Mouse (Mus musculus): ENCODE data around the gene Snx30.

Snx30 gene

GRCm38 (mm10) chr4:59869488-59870057 is 63.9 kb downstream of the Snx30 start:
- no peak for DNase-seq (ENCODE audit: extremely low read depth, low read depth, low spot score)

DNA sequence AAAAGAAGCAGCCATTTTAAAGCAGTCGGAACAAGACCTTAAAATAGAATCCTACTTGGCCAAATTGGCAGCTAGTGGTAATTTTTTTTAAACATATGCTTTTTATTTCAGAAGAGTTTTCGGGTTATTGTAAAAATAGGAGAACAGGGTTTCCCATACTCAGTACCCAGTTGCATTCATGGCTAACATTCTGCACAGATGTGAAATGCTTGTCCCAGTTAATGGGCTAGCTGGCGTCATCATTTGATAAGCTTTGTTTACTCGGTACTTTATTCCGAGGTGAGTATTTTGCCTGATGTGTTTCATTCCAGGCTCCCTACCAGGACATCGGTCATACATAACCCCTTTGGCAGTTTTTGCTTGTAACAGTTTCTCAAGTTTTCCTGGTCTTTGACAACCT is 64.8 kb downstream of the Snx30 start:
- no peak for DNase-seq (ENCODE audit: extremely low read depth, low read depth, low spot score)

GRCm38 (mm10) chr4:59870859-59871591 is 65.4 kb downstream of the Snx30 start:
- no peak for DNase-seq (ENCODE audit: extremely low read depth, low read depth, low spot score)

- DNase-seq (ENCODE audit: extremely low read depth, low read depth, low spot score), result no peak
Observed at GRCm38 (mm10) chr4:59873240-59873639, 67.6 kb downstream of the Snx30 start.

- DNase-seq (ENCODE audit: extremely low read depth, low read depth, low spot score), result no peak
Observed at GRCm38 (mm10) chr4:59873830-59874229, 68.2 kb downstream of the Snx30 start.

DNA sequence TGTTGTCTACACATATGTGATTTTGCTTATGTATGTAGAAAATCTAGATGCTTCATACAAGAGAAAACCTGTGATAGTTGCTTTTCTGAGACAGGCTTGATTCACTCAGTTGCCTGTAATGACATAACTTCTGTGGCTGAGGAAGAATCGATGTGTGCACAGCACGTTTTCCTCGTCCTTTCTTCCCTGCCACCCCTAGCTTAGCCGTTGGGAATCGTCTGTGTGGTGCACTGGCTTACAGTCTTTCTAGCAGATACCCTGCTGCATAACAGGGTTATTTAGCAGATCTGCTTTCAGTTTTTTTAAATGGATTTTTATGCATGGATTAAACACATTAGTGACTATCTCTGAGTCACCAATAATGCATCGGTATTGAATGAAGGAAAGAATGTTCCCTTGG is 70.9 kb downstream of the Snx30 start:
- no peak for DNase-seq (ENCODE audit: extremely low read depth, low read depth, low spot score)

- no peak for DNase-seq (ENCODE audit: extremely low read depth, low read depth, low spot score)
Observed at GRCm38 (mm10) chr4:59877025-59877424, 71.4 kb downstream of the Snx30 start.

DNA sequence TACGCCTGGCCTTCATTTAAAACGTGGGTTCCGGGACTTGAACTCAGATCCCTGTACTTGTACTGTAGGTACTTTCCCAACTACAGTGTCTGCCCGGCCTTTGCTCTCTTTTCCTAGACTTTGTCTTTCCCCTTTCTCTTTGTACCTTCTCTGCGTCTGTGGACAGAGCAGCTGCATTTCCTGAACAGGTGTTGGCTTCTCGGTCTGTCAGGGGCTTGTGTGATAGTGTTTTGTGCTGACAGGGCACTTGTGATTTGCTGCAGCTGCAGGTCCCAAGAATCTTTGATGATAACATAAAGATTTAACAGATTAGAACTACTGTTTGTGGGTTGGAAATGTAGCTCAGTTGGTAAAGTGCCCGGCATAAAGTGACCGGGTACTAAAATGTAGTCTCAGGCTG is 73.0 kb downstream of the Snx30 start:
- DNase-seq (ENCODE audit: extremely low read depth, low read depth, low spot score), result no peak

DNA sequence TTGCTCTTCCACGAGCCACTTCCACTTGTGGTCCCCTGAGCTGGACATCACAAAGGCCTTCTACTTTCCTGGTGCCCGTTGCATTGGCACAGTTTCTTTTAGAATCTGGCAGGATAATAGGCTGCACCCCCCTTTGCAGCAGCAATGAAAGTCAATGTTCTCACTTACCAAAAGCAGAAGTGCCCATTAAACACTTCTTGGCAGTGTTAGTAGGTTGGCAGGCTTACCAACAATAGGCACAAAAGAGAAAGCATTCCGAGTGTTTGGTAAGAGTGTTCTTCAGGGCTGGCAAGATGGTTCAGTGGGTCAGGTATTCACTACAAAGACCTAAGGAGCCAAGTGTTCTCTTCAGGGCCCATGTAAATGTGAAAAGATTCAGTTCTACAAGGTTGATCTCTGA is 73.8 kb downstream of the Snx30 start:
- DNase-seq (ENCODE audit: extremely low read depth, low read depth, low spot score), result no peak

GRCm38 (mm10) chr4:59880725-59881124 is 75.1 kb downstream of the Snx30 start:
- DNase-seq (ENCODE audit: extremely low read depth, low read depth, low spot score), result no peak

- no peak for DNase-seq (ENCODE audit: extremely low read depth, low read depth, low spot score)
Observed at GRCm38 (mm10) chr4:59881210-59881609, 75.6 kb downstream of the Snx30 start.

- DNase-seq (ENCODE audit: extremely low read depth, low read depth, low spot score), result no peak
Observed at GRCm38 (mm10) chr4:59884136-59884696, 78.6 kb downstream of the Snx30 start.

DNA sequence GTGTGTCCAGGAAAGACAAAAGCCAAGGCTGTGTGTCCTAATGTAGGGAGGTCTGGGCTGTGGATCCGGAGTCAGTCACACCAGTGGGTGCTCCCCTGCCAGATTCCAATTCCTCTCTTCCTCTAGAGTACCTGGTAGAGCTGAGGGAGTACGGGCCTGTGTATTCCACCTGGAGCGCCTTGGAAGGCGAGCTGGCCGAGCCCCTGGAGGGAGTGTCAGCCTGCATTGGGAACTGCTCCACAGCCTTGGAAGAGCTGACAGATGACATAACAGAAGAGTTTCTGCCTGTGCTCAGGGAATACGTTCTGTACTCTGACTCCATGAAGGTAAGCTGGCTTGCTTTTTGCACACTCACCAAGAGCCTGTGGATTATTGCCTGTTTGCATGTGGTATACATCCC is 80.6 kb downstream of the Snx30 start:
- no peak for DNase-seq (ENCODE audit: extremely low read depth, low read depth, low spot score)

GRCm38 (mm10) chr4:59887011-59887410 is 81.4 kb downstream of the Snx30 start:
- DNase-seq (ENCODE audit: extremely low read depth, low read depth, low spot score), result no peak

GRCm38 (mm10) chr4:59888014-59888413 is 82.4 kb downstream of the Snx30 start:
- no peak for DNase-seq (ENCODE audit: extremely low read depth, low read depth, low spot score)

DNA sequence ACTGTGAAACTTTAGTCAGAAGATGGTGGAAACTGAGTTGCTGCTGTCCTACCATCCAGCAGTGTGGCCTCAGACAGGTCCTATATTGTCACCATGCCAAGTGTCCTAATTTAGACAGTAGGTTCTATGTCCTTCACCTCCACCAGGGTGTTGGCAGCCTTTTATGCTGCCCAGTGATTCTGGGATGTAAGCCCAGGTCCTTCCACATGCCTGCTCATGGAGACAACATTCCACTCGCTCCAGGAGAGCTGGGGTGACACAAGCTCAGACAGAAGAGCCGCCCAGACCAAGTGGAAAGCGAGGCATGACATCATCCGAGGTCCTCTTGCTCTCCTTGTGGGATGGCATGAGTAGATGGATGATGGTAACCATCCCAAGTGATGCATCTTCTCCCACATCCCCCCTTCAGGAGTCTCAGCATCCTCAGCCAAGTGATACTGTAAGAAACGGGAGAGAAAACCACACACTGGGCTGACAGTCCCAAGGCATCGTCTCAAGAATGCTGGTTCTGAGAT is 84.5 kb downstream of the Snx30 start:
- DNase-seq (ENCODE audit: extremely low read depth, low read depth, low spot score), result no peak

DNA sequence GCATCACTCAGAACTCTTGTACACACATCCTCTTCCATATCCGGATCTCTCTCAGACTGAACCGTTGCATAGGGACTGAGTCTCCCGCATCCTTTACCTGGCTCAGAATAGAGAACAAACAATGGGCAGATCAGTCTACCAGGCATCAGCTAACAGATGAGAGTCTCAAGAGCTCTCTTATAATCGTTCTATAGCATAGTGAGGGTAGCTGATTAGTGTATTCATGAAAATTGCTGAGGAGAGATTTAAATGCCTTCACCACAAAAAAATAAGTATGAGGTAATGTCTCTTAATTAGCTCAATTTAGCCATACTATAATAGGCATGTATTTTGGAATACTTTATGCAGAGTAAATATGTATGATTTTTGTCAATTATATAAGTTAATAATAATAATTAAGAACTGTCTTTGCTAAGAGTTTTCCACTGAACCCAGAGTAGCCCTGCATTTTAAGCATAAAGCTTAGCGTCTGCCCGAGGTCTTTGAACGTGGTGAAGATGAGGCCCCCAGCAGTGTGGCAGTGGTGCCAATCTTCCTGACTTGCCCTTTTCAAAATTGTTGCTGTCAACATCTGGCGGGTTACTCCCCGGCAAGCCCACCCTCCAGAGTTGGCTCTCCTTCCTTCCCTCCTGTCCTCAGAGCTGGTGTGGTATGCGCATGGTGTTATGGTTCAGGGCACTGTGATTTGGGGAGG is 86.2 kb downstream of the Snx30 start:
- no peak for DNase-seq (ENCODE audit: extremely low read depth, low read depth, low spot score)

DNA sequence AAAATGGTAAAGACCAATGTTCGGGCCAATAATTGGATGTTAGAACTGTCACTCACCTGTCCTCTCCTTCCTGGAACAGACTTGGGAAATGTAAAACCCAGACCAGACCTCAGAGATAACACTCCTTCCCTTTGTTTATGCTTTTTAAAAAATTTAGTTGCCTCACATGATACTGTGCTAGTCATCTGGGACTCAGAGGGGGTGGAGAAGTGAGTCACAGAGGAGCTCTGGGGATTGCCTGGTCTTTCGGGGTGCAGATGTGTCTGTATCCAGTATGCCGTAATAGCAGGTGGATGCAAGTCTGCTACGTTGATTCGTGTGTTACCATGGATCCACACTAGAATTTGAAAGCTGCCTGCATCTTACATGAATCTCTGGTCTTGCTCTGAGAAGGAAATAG is 87.1 kb downstream of the Snx30 start:
- no peak for DNase-seq (ENCODE audit: extremely low read depth, low read depth, low spot score)

GRCm38 (mm10) chr4:59894415-59894814 is 88.8 kb downstream of the Snx30 start:
- no peak for DNase-seq (ENCODE audit: extremely low read depth, low read depth, low spot score)

GRCm38 (mm10) chr4:59894977-59895575 is 89.4 kb downstream of the Snx30 start:
- DNase-seq (ENCODE audit: extremely low read depth, low read depth, low spot score), result no peak

GRCm38 (mm10) chr4:59896000-59896399 is 90.4 kb downstream of the Snx30 start:
- DNase-seq (ENCODE audit: extremely low read depth, low read depth, low spot score), result no peak
